Comparison of ENCODE assay signal across 11 mouse cellular contexts in the genomic region with DNA sequence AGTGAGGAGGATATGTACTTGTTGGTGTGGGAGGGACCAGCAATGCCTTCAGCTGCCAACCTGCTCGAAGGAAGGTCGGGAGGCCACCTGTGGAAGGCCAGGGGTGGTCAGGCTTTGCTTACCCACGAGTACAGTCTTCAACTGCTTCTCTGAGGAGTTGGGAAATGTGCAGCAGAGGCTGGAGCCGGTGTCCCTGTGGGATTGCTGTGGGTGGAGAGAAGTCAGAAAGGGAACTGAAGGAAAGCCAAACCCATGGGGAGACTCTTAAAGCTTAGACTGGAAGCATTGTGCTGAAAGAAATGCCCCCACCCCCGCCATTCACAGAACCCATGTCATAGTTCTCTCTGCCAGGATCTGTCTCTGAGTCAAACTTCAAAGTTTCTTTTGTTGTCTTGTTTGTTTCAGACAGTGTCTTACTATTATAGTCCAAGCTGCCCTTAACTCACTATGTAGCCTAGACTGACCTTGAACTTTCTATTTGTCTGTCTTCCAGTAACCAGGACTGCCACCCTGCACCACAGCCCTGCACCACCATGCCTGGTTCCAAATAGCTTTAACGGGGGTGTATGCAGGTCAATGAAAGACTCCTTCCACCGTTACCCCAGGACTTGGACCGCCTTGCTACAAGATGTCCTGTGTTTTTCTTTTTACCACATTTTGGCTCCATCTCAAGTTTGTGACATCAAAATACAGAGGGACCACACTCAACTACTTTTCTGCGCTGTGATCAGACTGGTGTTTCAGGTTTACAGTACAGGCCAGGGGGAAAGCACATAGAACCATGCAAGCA.
A peak's percentile ranks its signal among the peaks of the same experiment; 100 is the strongest.
DNase-seq lines count a peak whose midpoint lies in the region; ATAC-seq and TF ChIP-seq lines count a peak whose summit lies in the region.
"Had no signal": no experiment of that assay in that cellular context is flagged by ENCODE, and none has a peak within 500 bp of the region (broad histone marks: within the 10 kb centered on the region; RNA-seq: fewer than 3 reads in every experiment).

No protein-coding gene starts in this region.

- H3K9me3 ChIP-seq in lung, embryonic 14.5 days (ENCODE audit: low read depth, low read length), result no peaks in the 10 kb centered on the region
- no peaks in the 10 kb centered on the region for H3K9me3 ChIP-seq in limb, embryonic 15.5 days
- H3K9me3 ChIP-seq: liver, embryonic 13.5 days had no signal

- no peak for DNase-seq in cerebellum, adult 2 months
- DNase-seq in lung, embryonic 14.5 days, result no peak
- DNase-seq in lung, postnatal 14 days, result no peak
- peak; percentile 61 to 63 for DNase-seq in heart, adult 9 months (ENCODE audit: low spot score in 2 of 2)
- no peak for DNase-seq in spleen, postnatal 36 days (ENCODE audit: low spot score in 2 of 2)
- no peak for DNase-seq in layer of hippocampus, adult 9-11 months
- DNase-seq: B cell, adult 2 months; liver, embryonic 13.5 days had no signal

- no peaks in the 10 kb centered on the region for H3K27me3 ChIP-seq in cerebellum, adult 2 months (ENCODE audit: control insufficient read depth, insufficient read depth, low read length)
- no peaks in the 10 kb centered on the region for H3K27me3 ChIP-seq in lung, embryonic 14.5 days (ENCODE audit: insufficient read depth, low read length)
- H3K27me3 ChIP-seq in limb, embryonic 15.5 days, result no peaks in the 10 kb centered on the region
- H3K27me3 ChIP-seq: liver, embryonic 13.5 days had no signal

- no peaks in the 10 kb centered on the region for H3K36me3 ChIP-seq in lung, embryonic 14.5 days (ENCODE audit: insufficient read depth)
- H3K36me3 ChIP-seq in limb, embryonic 15.5 days, result no peaks in the 10 kb centered on the region

- H3K27ac ChIP-seq in cerebellum, adult 2 months (ENCODE audit: insufficient read depth, low read length), result peak overlapping the region; percentile 46; the same call in 1 of the 2 replicates
- H3K27ac ChIP-seq in lung, embryonic 14.5 days (ENCODE audit: low read depth), result peak overlapping the region; percentile 74
- H3K27ac ChIP-seq in limb, embryonic 15.5 days, result peak overlapping the region; percentile 55
- H3K27ac ChIP-seq: liver, embryonic 13.5 days had no signal

- H3K4me1 ChIP-seq in cerebellum, adult 2 months (ENCODE audit: control insufficient read depth, insufficient read depth, low read length), result no peaks in the 10 kb centered on the region; the same call in 1 of the 2 replicates
- peaks cover 21% of the 10 kb centered on the region for H3K4me1 ChIP-seq in lung, embryonic 14.5 days (ENCODE audit: insufficient read depth)
- H3K4me1 ChIP-seq in limb, embryonic 15.5 days, result peaks cover 32% of the 10 kb centered on the region

- no peak for TF ChIP-seq CTCF in cerebellum, adult 2 months (IDR thresholded peaks at IDR 0.05; ENCODE audit: borderline replicate concordance, insufficient read depth, low read depth, low read length)
- TF ChIP-seq CTCF in lung, embryonic 14.5 days (IDR thresholded peaks at IDR 0.05; ENCODE audit: low read depth), result no peak

- H3K9ac ChIP-seq in lung, embryonic 14.5 days, result no peak overlapping the region
- no peak overlapping the region for H3K9ac ChIP-seq in limb, embryonic 15.5 days
- H3K9ac ChIP-seq: liver, embryonic 13.5 days had no signal

- WGBS in cerebellum, adult 2 months, result 52% methylated on average over 9 of the region's 9 CpGs
- 59% methylated on average over 9 of the region's 9 CpGs for WGBS in lung, embryonic 14.5 days
- WGBS in limb, embryonic 15.5 days, result 61% methylated on average over 9 of the region's 9 CpGs

- no peak overlapping the region for H3K4me3 ChIP-seq in cerebellum, adult 2 months (replicated peaks; ENCODE audit: insufficient read depth, low read depth, low read length)
- H3K4me3 ChIP-seq in lung, embryonic 14.5 days (ENCODE audit: low read depth, low read length), result no peak overlapping the region
- no peak overlapping the region for H3K4me3 ChIP-seq in limb, embryonic 15.5 days
- H3K4me3 ChIP-seq: liver, embryonic 13.5 days had no signal

- no peak for TF ChIP-seq POLR2A in cerebellum, adult 2 months (IDR thresholded peaks at IDR 0.05; ENCODE audit: borderline replicate concordance, insufficient read depth, low read length)

- H3K4me2 ChIP-seq in lung, embryonic 14.5 days, result no peak overlapping the region
- H3K4me2 ChIP-seq in limb, embryonic 15.5 days, result no peak overlapping the region
- H3K4me2 ChIP-seq: liver, embryonic 13.5 days had no signal

- no peak for ATAC-seq in cerebellum, adult (ENCODE audit: insufficient number of reproducible peaks, low FRiP score, low TSS enrichment)
- no peak for ATAC-seq in lung, embryonic 14.5 days (ENCODE audit: insufficient read depth)
- ATAC-seq in limb, embryonic 15.5 days (ENCODE audit: insufficient number of reproducible peaks, low FRiP score, low TSS enrichment, low read depth), result no peak
- ATAC-seq: activated CD4-positive, CD25-positive, alpha-beta regulatory T cell, adult 4 months had no signal

Comparison
In these comparisons a context has a peak if more than half of its experiments do, and no peak if none do; other contexts are left out.
1. DNase-seq: peak in heart, adult 9 months (2 of 2); none in cerebellum, adult 2 months (0 of 2), lung, embryonic 14.5 days (single experiment), lung, postnatal 14 days (single experiment), spleen, postnatal 36 days (0 of 2) and layer of hippocampus, adult 9-11 months (single experiment).
2. Peak in every context shown above with its lines, with median percentiles within 50 percentile points of each other: H3K27ac ChIP-seq.